Comparison of ENCODE assay signal across 16 mouse cellular contexts in genomic region chr3:153241134-153241533, GRCm38 (mm10).
A peak's percentile ranks its signal among the peaks of the same experiment; 100 is the strongest.
DNase-seq lines count a peak whose midpoint lies in the region; ATAC-seq and TF ChIP-seq lines count a peak whose summit lies in the region.
"Had no signal": no experiment of that assay in that cellular context is flagged by ENCODE, and none has a peak within 500 bp of the region (broad histone marks: within the 10 kb centered on the region; RNA-seq: fewer than 3 reads in every experiment).

No protein-coding gene starts in this region.

- H3K4me3 ChIP-seq in forebrain, postnatal 0 days (ENCODE audit: low read depth, low read length): no peak overlapping the region
- no peak overlapping the region for H3K4me3 ChIP-seq in forebrain, embryonic 13.5 days
- H3K4me3 ChIP-seq in lung, embryonic 14.5 days (ENCODE audit: low read depth, low read length): no peak overlapping the region
- H3K4me3 ChIP-seq: intestine, embryonic 15.5 days; midbrain, embryonic 15.5 days had no signal

- peak; percentile 14; the same call in 1 of the 2 replicates for ATAC-seq in forebrain, postnatal 0 days
- ATAC-seq in forebrain, embryonic 13.5 days: no peak
- no peak for ATAC-seq in lung, embryonic 14.5 days (ENCODE audit: insufficient read depth)
- ATAC-seq: intestine, embryonic 15.5 days; midbrain, embryonic 15.5 days; Patski had no signal

- no peak overlapping the region for H3K9ac ChIP-seq in forebrain, postnatal 0 days
- no peak overlapping the region for H3K9ac ChIP-seq in forebrain, embryonic 13.5 days
- no peak overlapping the region for H3K9ac ChIP-seq in lung, embryonic 14.5 days
- H3K9ac ChIP-seq: intestine, embryonic 15.5 days; midbrain, embryonic 15.5 days had no signal

- H3K27me3 ChIP-seq in forebrain, postnatal 0 days (ENCODE audit: insufficient read depth, low read length): no peaks in the 10 kb centered on the region
- no peaks in the 10 kb centered on the region for H3K27me3 ChIP-seq in forebrain, embryonic 13.5 days
- H3K27me3 ChIP-seq in lung, embryonic 14.5 days (ENCODE audit: insufficient read depth, low read length): no peaks in the 10 kb centered on the region
- H3K27me3 ChIP-seq: intestine, embryonic 15.5 days; midbrain, embryonic 15.5 days; Patski had no signal

- TF ChIP-seq CTCF in forebrain, postnatal 0 days (IDR thresholded peaks at IDR 0.05; ENCODE audit: low read depth): no peak
- no peak for TF ChIP-seq CTCF in lung, embryonic 14.5 days (IDR thresholded peaks at IDR 0.05; ENCODE audit: low read depth)

- H3K27ac ChIP-seq in forebrain, postnatal 0 days (ENCODE audit: low read depth, low read length): no peak overlapping the region
- H3K27ac ChIP-seq in forebrain, embryonic 13.5 days: no peak overlapping the region
- no peak overlapping the region for H3K27ac ChIP-seq in lung, embryonic 14.5 days (ENCODE audit: low read depth)
- H3K27ac ChIP-seq: intestine, embryonic 15.5 days; kidney, postnatal 0 days; midbrain, embryonic 15.5 days had no signal

- H3K36me3 ChIP-seq in forebrain, postnatal 0 days (ENCODE audit: insufficient read depth): no peaks in the 10 kb centered on the region
- no peaks in the 10 kb centered on the region for H3K36me3 ChIP-seq in forebrain, embryonic 13.5 days (ENCODE audit: poor library complexity, severe bottlenecking)
- no peaks in the 10 kb centered on the region for H3K36me3 ChIP-seq in lung, embryonic 14.5 days (ENCODE audit: insufficient read depth)
- H3K36me3 ChIP-seq: intestine, embryonic 15.5 days; midbrain, embryonic 15.5 days had no signal

- no peak overlapping the region for H3K4me2 ChIP-seq in forebrain, postnatal 0 days (ENCODE audit: low read depth)
- H3K4me2 ChIP-seq in forebrain, embryonic 13.5 days: no peak overlapping the region
- H3K4me2 ChIP-seq in lung, embryonic 14.5 days: no peak overlapping the region
- H3K4me2 ChIP-seq: intestine, embryonic 15.5 days; liver, embryonic 11.5 days; midbrain, embryonic 15.5 days had no signal

- 83% methylated on average over 4 of the region's 4 CpGs for WGBS in forebrain, postnatal 0 days
- WGBS in forebrain, embryonic 13.5 days: 91% methylated on average over 4 of the region's 4 CpGs
- WGBS in lung, embryonic 14.5 days: 49% methylated on average over 4 of the region's 4 CpGs

- no peaks in the 10 kb centered on the region for H3K9me3 ChIP-seq in forebrain, postnatal 0 days (ENCODE audit: low read length)
- no peaks in the 10 kb centered on the region for H3K9me3 ChIP-seq in forebrain, embryonic 13.5 days (replicated peaks)
- H3K9me3 ChIP-seq in lung, embryonic 14.5 days (ENCODE audit: low read depth, low read length): no peaks in the 10 kb centered on the region
- H3K9me3 ChIP-seq: intestine, embryonic 15.5 days; midbrain, embryonic 15.5 days had no signal

- DNase-seq in forebrain, postnatal 0 days: no peak
- DNase-seq in lung, embryonic 14.5 days: peak; percentile 39
- DNase-seq in lung, postnatal 36 days: no peak
- peak; percentile 30 for DNase-seq in CD4-positive helper T cell, adult 2 months (ENCODE audit: low read depth, low spot score)
- peak; percentile 18 for DNase-seq in fibroblast of lung, adult 2 months (ENCODE audit: low read depth)
- no peak for DNase-seq in urinary bladder, adult 18-20 months (ENCODE audit: low spot score in 2 of 2)
- no peak for DNase-seq in spleen, adult 18-20 months
- DNase-seq: cerebellum, adult 18-20 months; layer of hippocampus, adult 9-11 months; right cerebral cortex, postnatal 14 days had no signal

- H3K4me1 ChIP-seq in forebrain, postnatal 0 days (ENCODE audit: insufficient read depth): peaks cover 8% of the 10 kb centered on the region; the same call in 1 of the 2 replicates
- peaks cover 9% of the 10 kb centered on the region for H3K4me1 ChIP-seq in forebrain, embryonic 13.5 days
- H3K4me1 ChIP-seq in lung, embryonic 14.5 days (ENCODE audit: insufficient read depth): no peaks in the 10 kb centered on the region; the same call in 1 of the 2 replicates
- H3K4me1 ChIP-seq: intestine, embryonic 15.5 days had no signal

Comparison
In these comparisons a context has a peak if more than half of its experiments do, and no peak if none do; other contexts are left out.
1. DNase-seq: peak in lung, embryonic 14.5 days (single experiment), CD4-positive helper T cell, adult 2 months (single experiment) and fibroblast of lung, adult 2 months (single experiment); none in forebrain, postnatal 0 days (single experiment), lung, postnatal 36 days (single experiment), urinary bladder, adult 18-20 months (0 of 2) and spleen, adult 18-20 months (0 of 2).